Comparison of ENCODE assay signal across 8 mouse cellular contexts in the genomic region with DNA sequence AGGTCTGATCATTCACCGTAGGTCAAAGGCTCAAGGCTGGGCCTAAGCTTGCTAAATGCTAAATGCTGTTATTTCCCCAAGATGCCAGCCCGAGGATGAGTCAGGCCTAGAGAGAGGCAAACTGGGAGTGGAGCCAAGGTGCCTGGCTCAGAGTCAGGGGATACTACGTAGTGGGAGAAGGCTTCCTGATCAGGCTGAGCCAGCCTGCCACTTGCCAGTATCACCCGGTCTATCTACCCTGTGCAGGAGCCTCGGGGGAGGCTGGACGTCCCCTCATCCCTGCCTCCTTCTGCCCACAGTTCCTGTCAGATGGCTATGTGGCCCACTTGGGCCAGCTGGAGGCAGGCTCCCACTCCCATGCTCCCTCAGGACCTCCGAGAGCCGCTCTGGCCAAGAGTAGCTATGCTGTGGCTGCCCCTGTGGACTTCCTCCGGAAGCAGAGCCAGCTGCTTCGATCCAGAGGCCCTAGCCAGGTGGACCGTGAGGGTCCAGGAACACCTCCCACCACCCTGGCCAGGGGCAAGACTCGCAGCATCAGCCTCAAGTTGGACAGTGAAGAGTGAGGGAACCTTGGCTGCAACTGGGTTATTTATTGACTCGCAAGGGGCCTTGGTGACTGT. TPM values are rescaled to one million over a fixed set of nuclear protein-coding genes. Genes with fewer than 3 reads are reported as not detected.
DNase-seq lines count a peak whose midpoint lies in the region; ATAC-seq and TF ChIP-seq lines count a peak whose summit lies in the region.

No protein-coding gene starts in this region.

- H3K27me3 ChIP-seq in lung, postnatal 0 days (replicated peaks; ENCODE audit: insufficient read depth, low read length) = no peaks in the 10 kb centered on the region
- H3K27me3 ChIP-seq in spleen, adult 2 months (ENCODE audit: control insufficient read depth, insufficient read depth, low read length) = no peaks in the 10 kb centered on the region
- H3K27me3 ChIP-seq in hindbrain, embryonic 11.5 days (ENCODE audit: control insufficient read depth, insufficient read depth, low read length) = no peaks in the 10 kb centered on the region

- no peaks in the 10 kb centered on the region for H3K9me3 ChIP-seq in lung, postnatal 0 days (ENCODE audit: low read length)
- H3K9me3 ChIP-seq in hindbrain, embryonic 11.5 days (ENCODE audit: control insufficient read depth, low read length) = no peaks in the 10 kb centered on the region

- TF ChIP-seq EP300 in lung, postnatal 0 days (IDR thresholded peaks at IDR 0.05) = no peak

- H3K27ac ChIP-seq in lung, postnatal 0 days (ENCODE audit: low read length) = peak overlapping the region; percentile 70; the same call in 1 of the 2 replicates
- H3K27ac ChIP-seq in spleen, adult 2 months (ENCODE audit: insufficient read depth, low read length) = peak overlapping the region; percentile 95
- no peak overlapping the region for H3K27ac ChIP-seq in hindbrain, embryonic 11.5 days (ENCODE audit: low read depth, low read length)

- 0 out of 2 replicates have a peak, but pooled peaks cover 2% of the 10 kb centered on the region for H3K4me1 ChIP-seq in lung, postnatal 0 days (ENCODE audit: insufficient read depth, low read depth, low read length)
- H3K4me1 ChIP-seq in spleen, adult 2 months (ENCODE audit: control insufficient read depth, insufficient read depth, insufficient read length) = peaks cover 27% of the 10 kb centered on the region
- H3K4me1 ChIP-seq in hindbrain, embryonic 11.5 days (replicated peaks; ENCODE audit: control insufficient read depth, insufficient read depth, low read length) = no peaks in the 10 kb centered on the region

- WGBS in lung, postnatal 0 days = 44% methylated on average over 13 of the region's 13 CpGs
- 6% methylated on average over 13 of the region's 13 CpGs for WGBS in spleen, adult 2 months
- WGBS in hindbrain, embryonic 11.5 days = 88% methylated on average over 13 of the region's 13 CpGs

- H3K9ac ChIP-seq in lung, postnatal 0 days (replicated peaks; ENCODE audit: low read depth) = no peak overlapping the region
- H3K9ac ChIP-seq in hindbrain, embryonic 11.5 days (ENCODE audit: low read depth, low read length) = no peak overlapping the region

- H3K36me3 ChIP-seq in lung, postnatal 0 days (ENCODE audit: insufficient read depth, low read length) = peaks cover 20% of the 10 kb centered on the region; the same call in 1 of the 2 replicates
- H3K36me3 ChIP-seq in spleen, adult 2 months (ENCODE audit: control insufficient read depth, insufficient read depth, low read length) = peaks cover 44% of the 10 kb centered on the region
- 0 out of 2 replicates have a peak, but pooled peaks cover 2% of the 10 kb centered on the region for H3K36me3 ChIP-seq in hindbrain, embryonic 11.5 days (ENCODE audit: control insufficient read depth, insufficient read depth, low read length)

- no peak for TF ChIP-seq POLR2A in spleen, adult 2 months (IDR thresholded peaks at IDR 0.05; ENCODE audit: low read depth, low read length)

- 0 out of 2 replicates have a peak overlapping the region, but pooled peaks have one; percentile 3 for H3K4me2 ChIP-seq in lung, postnatal 0 days (replicated peaks; ENCODE audit: low read depth, low read length)
- no peak overlapping the region for H3K4me2 ChIP-seq in hindbrain, embryonic 11.5 days (replicated peaks; ENCODE audit: low read depth, low read length)

- no peak for TF ChIP-seq CTCF in lung, postnatal 0 days (IDR thresholded peaks at IDR 0.05)
- no peak for TF ChIP-seq CTCF in spleen, adult 2 months (IDR thresholded peaks at IDR 0.05; ENCODE audit: extremely low read depth, insufficient read depth, insufficient read length, insufficient replicate concordance)

- peak; percentile 83 for ATAC-seq in lung, postnatal 0 days
- no peak for ATAC-seq in hindbrain, embryonic 11.5 days (ENCODE audit: low FRiP score)

- H3K4me3 ChIP-seq in lung, postnatal 0 days (ENCODE audit: low read depth, low read length) = no peak overlapping the region
- H3K4me3 ChIP-seq in spleen, adult 2 months (ENCODE audit: extremely low read depth, insufficient read depth, insufficient read length) = no peak overlapping the region
- H3K4me3 ChIP-seq in hindbrain, embryonic 11.5 days (ENCODE audit: low read depth, low read length) = no peak overlapping the region

- DNase-seq in 416B (ENCODE audit: low read depth) = peak; percentile 99
- peak; percentile 98 for DNase-seq in adrenal gland, postnatal 14 days
- DNase-seq in fibroblast of lung, adult 2 months (ENCODE audit: low read depth) = peak; percentile 92
- DNase-seq in heart, postnatal 4 days = peak; percentile 83
- peak; percentile 74 to 81 for DNase-seq in layer of hippocampus, postnatal 36 days
- DNase-seq in lung, postnatal 0 days (ENCODE audit: low spot score) = peak; percentile 63
- DNase-seq in spleen, adult 2 months (ENCODE audit: low read depth in 1 of 2, low spot score in 2 of 2) = peak in 1 of 2 experiments; percentile 35
- no peak for DNase-seq in hindbrain, embryonic 11.5 days (ENCODE audit: low spot score)

RNA-seq across cellular contexts. Expression of gene Aip, which starts 12.4 kb away (rescaled TPM):
- total RNA-seq in adrenal gland, postnatal 14 days (2021) = 81.3 and 94.1 TPM in 2 replicates
- total RNA-seq in heart, postnatal 4 days (2021) = 10 to 100 TPM; 54.6 to 55.7 TPM
- total RNA-seq in layer of hippocampus, postnatal 36 days (2021) = 100 to 1,000 TPM; 108 to 128 TPM
- 78.5 and 82.1 TPM in 2 replicates for polyA plus RNA-seq in lung, postnatal 0 days (2015; fragmentation: Nextera tagmentation; extraction: Ambion mirVana)
- polyA plus RNA-seq in spleen, adult 2 months (2012; rRNA removed) = 85.3 and 99.6 TPM in 2 replicates
- 65.7 and 67.4 TPM in 2 replicates for polyA plus RNA-seq in hindbrain, embryonic 11.5 days (2014; fragmentation: Nextera tagmentation; extraction: Ambion mirVana)

RNA-seq across cellular contexts. Expression of gene Pitpnm1, which starts 13.5 kb away (rescaled TPM):
- 95.1 and 116 TPM in 2 replicates for total RNA-seq in adrenal gland, postnatal 14 days (2021)
- total RNA-seq in heart, postnatal 4 days (2021) = 10 to 100 TPM; 41.8 to 42.9 TPM
- total RNA-seq in layer of hippocampus, postnatal 36 days (2021) = 100 to 1,000 TPM; 169 to 174 TPM
- 17.0 and 18.9 TPM in 2 replicates for polyA plus RNA-seq in lung, postnatal 0 days (2015; fragmentation: Nextera tagmentation; extraction: Ambion mirVana)
- polyA plus RNA-seq in spleen, adult 2 months (2012; rRNA removed) = 358 and 415 TPM in 2 replicates
- 12.2 and 15.4 TPM in 2 replicates for polyA plus RNA-seq in hindbrain, embryonic 11.5 days (2014; fragmentation: Nextera tagmentation; extraction: Ambion mirVana)

RNA-seq across cellular contexts. Expression of gene Cdk2ap2, which starts 16.3 kb away (rescaled TPM):
- total RNA-seq in adrenal gland, postnatal 14 days (2021) = 78.4 and 97.1 TPM in 2 replicates
- 10 to 100 TPM; 22.4 to 23.6 TPM for total RNA-seq in heart, postnatal 4 days (2021)
- total RNA-seq in layer of hippocampus, postnatal 36 days (2021) = 10 to 100 TPM; 29.7 to 46.0 TPM
- polyA plus RNA-seq in lung, postnatal 0 days (2015; fragmentation: Nextera tagmentation; extraction: Ambion mirVana) = 154 and 164 TPM in 2 replicates
- polyA plus RNA-seq in spleen, adult 2 months (2012; rRNA removed) = 247 and 334 TPM in 2 replicates
- 74.4 and 84.3 TPM in 2 replicates for polyA plus RNA-seq in hindbrain, embryonic 11.5 days (2014; fragmentation: Nextera tagmentation; extraction: Ambion mirVana)

RNA-seq across cellular contexts. Expression of gene Gpr152, which starts 26.3 kb away (rescaled TPM):
- 0.08 TPM in 1 of 2 replicates, not detected in the other for total RNA-seq in adrenal gland, postnatal 14 days (2021)
- total RNA-seq in heart, postnatal 4 days (2021) = under 1 TPM in 1 of 2 experiments, not detected in 1; 0.07 TPM
- under 1 TPM; 0.10 TPM for total RNA-seq in layer of hippocampus, postnatal 36 days (2021)
- not detected in 2 replicates for polyA plus RNA-seq in lung, postnatal 0 days (2015; fragmentation: Nextera tagmentation; extraction: Ambion mirVana)
- 0.09 and 0.11 TPM in 2 replicates for polyA plus RNA-seq in spleen, adult 2 months (2012; rRNA removed)
- not detected in 2 replicates for polyA plus RNA-seq in hindbrain, embryonic 11.5 days (2014; fragmentation: Nextera tagmentation; extraction: Ambion mirVana)

RNA-seq across cellular contexts. Expression of gene Cabp4, which starts 30.5 kb away (rescaled TPM):
- 1.7 and 2.4 TPM in 2 replicates for total RNA-seq in adrenal gland, postnatal 14 days (2021)
- under 1 TPM in 1 of 2 experiments, not detected in 1; 0.18 TPM for total RNA-seq in heart, postnatal 4 days (2021)
- under 1 TPM; 0.17 to 0.28 TPM for total RNA-seq in layer of hippocampus, postnatal 36 days (2021)
- 0.08 and 0.10 TPM in 2 replicates for polyA plus RNA-seq in lung, postnatal 0 days (2015; fragmentation: Nextera tagmentation; extraction: Ambion mirVana)
- 1.9 and 2.2 TPM in 2 replicates for polyA plus RNA-seq in spleen, adult 2 months (2012; rRNA removed)
- polyA plus RNA-seq in hindbrain, embryonic 11.5 days (2014; fragmentation: Nextera tagmentation; extraction: Ambion mirVana) = not detected in 2 replicates
